Mouse (Mus musculus) cortical plate, adult 2 months (tissue): ENCODE measurements around the gene Vill.

Source experiments
- CTCF ChIP-seq: fragments of 200-500 bp; IDR thresholded peaks from 2 replicates; pipeline ENCODE4 v1.5.1; 2011; ENCODE audit warnings: mild to moderate bottlenecking, control low read depth, low read length; ENCODE audit not compliant: insufficient read depth; ENCODE audit errors: extremely low read depth
- POLR2A ChIP-seq: fragments of 200-500 bp; IDR thresholded peaks from 2 replicates; pipeline ENCODE4 v1.6.1; 2011; ENCODE audit warnings: mild to moderate bottlenecking, low read length, control low read depth; ENCODE audit not compliant: insufficient read depth; ENCODE audit errors: extremely low read depth

DNA sequence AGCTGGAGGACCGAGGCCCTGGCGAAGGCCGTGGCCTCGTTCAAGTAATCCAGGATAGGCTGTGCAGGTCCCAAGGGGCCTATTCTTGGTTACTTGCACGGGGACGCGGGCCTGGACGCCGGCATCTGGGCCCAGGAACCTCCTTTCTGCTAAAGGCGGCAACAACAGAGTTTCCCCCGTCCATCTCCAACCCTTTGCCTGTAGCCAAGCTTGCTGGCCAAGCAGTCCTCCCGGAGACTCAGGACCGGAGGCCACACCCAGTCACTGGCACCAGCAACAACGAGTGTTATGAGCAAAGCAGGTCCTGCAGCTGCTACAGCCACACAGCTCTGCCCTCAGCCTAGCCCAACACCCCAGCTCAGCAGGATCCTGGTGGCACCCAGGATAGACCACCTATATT is 20.8 kb upstream of the Vill start:
- TF ChIP-seq CTCF: no peak
- TF ChIP-seq POLR2A: no peak
